Mouse (Mus musculus) spleen, adult 2 months (tissue): ENCODE measurements at regions not wholly inside any gene's neighbourhood (a gene's known extent, or its start where the extent isn't known, plus 50 kb on each side); places are given as distances from the start of the nearest gene placed in this dataset.

Experiments used
- DNase-seq, 2 experiments: peaks; one replicate each; pipeline versions ENCODE4 v3.0.0 to v3.0.0-alpha.2; 2012 to 2021; ENCODE audit warnings: low spot score in 2 of 2, low read depth in 1 of 2
- H3K27ac ChIP-seq: fragments of 200-500 bp; 2 replicates; pipeline ENCODE4 v1.5.1; 2012; ENCODE audit warnings: low read length, inconsistent platforms; ENCODE audit not compliant: insufficient read depth
- H3K27me3 ChIP-seq: fragments of 200-500 bp; 2 replicates; pipeline ENCODE4 v1.6.1; 2012; ENCODE audit warnings: mild to moderate bottlenecking, moderate library complexity, low read length, inconsistent platforms; ENCODE audit not compliant: control insufficient read depth, insufficient read depth
- H3K36me3 ChIP-seq: fragments of 200-500 bp; 2 replicates; pipeline ENCODE4 v1.6.1; 2012; ENCODE audit warnings: mild to moderate bottlenecking, low read length, inconsistent platforms; ENCODE audit not compliant: control insufficient read depth, insufficient read depth
- H3K4me1 ChIP-seq: fragments of 200-500 bp; 2 replicates; pipeline ENCODE4 v1.6.1; 2011; ENCODE audit warnings: inconsistent platforms; ENCODE audit not compliant: control insufficient read depth, insufficient read depth, insufficient read length
- H3K4me3 ChIP-seq: fragments of 200-500 bp; 2 replicates; pipeline ENCODE4 v1.5.1; 2011; ENCODE audit warnings: mild to moderate bottlenecking, inconsistent platforms; ENCODE audit not compliant: insufficient read depth, insufficient read length; ENCODE audit errors: extremely low read depth
- CTCF ChIP-seq: fragments of 200-500 bp; IDR thresholded peaks from 2 replicates; pipeline ENCODE4 v1.5.1; 2011; ENCODE audit warnings: mild to moderate bottlenecking, inconsistent platforms; ENCODE audit not compliant: insufficient read depth, insufficient read length, insufficient replicate concordance; ENCODE audit errors: extremely low read depth
- POLR2A ChIP-seq: fragments of 200-500 bp; IDR thresholded peaks from 2 replicates; pipeline ENCODE4 v1.6.1; 2011; ENCODE audit warnings: low read depth, low read length, inconsistent platforms
- WGBS: fragments of 180-500 bp; shearing (Covaris S2); methylation state at CpG from one replicate; pipeline ENCODE4 v1.1.7; 2018; 5-methylcytosine and 5-hydroxymethylcytosine counted together

GRCm38 (mm10) chr9:61119252-61119651 lies 252.9 kb upstream of the Tle3 start:
- WGBS = 59% methylated on average over 3 of the region's 3 CpGs
- DNase-seq = no peak
- TF ChIP-seq POLR2A (no peak), CTCF (no peak)
- no peak overlapping the region for H3K27ac ChIP-seq
- H3K27me3 ChIP-seq = no peaks in the 10 kb centered on the region
- H3K4me1 ChIP-seq = no peaks in the 10 kb centered on the region; the same call in 1 of the 2 replicates
- H3K4me3 ChIP-seq = no peak overlapping the region
- no peaks in the 10 kb centered on the region for H3K36me3 ChIP-seq

- Histone ChIP-seq H3K36me3 (no peaks in the 10 kb centered on the region), H3K4me1 (no peaks in the 10 kb centered on the region; the same call in 1 of the 2 replicates), H3K27ac (no peak overlapping the region), H3K4me3 (no peak overlapping the region), H3K27me3 (no peaks in the 10 kb centered on the region)
- 92% methylated on average over 3 of the region's 3 CpGs for WGBS
- TF ChIP-seq CTCF = no peak
- TF ChIP-seq POLR2A = no peak
- DNase-seq = no peak
These were observed 251.6 kb upstream of the Tle3 start for GRCm38 (mm10) chr9:61120531-61120930.

GRCm38 (mm10) chr9:61120931-61121391 lies 251.2 kb upstream of the Tle3 start:
- Histone ChIP-seq H3K27me3 (no peaks in the 10 kb centered on the region), H3K4me3 (no peak overlapping the region), H3K4me1 (no peaks in the 10 kb centered on the region; the same call in 1 of the 2 replicates), H3K36me3 (no peaks in the 10 kb centered on the region), H3K27ac (no peak overlapping the region)
- no peak for TF ChIP-seq CTCF
- DNase-seq = no peak
- 82% methylated on average over 10 of the region's 10 CpGs for WGBS

DNA sequence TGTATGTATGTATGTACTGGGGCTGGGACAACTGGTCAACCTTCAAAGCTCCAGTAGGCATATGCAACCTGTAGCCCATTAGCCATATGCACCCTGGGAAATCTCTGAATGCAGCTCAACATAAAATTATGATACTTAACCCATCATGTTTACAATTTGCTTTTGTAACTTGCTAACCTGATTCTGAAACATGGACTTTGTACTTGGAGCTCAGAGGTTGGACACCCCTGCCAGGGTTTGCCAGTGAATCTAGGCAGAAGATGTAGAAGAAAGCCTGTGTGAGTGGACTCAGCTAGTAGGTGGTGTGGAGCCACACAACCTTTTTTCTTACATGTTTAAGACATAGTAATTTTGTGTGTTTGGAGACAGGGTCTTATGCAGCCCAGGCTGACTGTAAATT lies 248.7 kb upstream of the Tle3 start:
- H3K36me3 ChIP-seq = no peaks in the 10 kb centered on the region
- H3K4me1 ChIP-seq = no peaks in the 10 kb centered on the region; the same call in 1 of the 2 replicates
- no peaks in the 10 kb centered on the region for H3K27me3 ChIP-seq
- no peak for DNase-seq
- no peak overlapping the region for H3K27ac ChIP-seq
- H3K4me3 ChIP-seq = no peak overlapping the region
- TF ChIP-seq CTCF = no peak
- no peak for TF ChIP-seq POLR2A

GRCm38 (mm10) chr9:61125769-61126168 lies 246.4 kb upstream of the Tle3 start:
- TF ChIP-seq POLR2A (no peak), CTCF (no peak)
- 21% methylated on average over 7 of the region's 7 CpGs for WGBS
- H3K27ac ChIP-seq = no peak overlapping the region
- no peak for DNase-seq
- no peaks in the 10 kb centered on the region for H3K27me3 ChIP-seq
- no peak overlapping the region for H3K4me3 ChIP-seq
- H3K36me3 ChIP-seq = no peaks in the 10 kb centered on the region
- H3K4me1 ChIP-seq = no peaks in the 10 kb centered on the region; the same call in 1 of the 2 replicates

- H3K36me3 ChIP-seq = no peaks in the 10 kb centered on the region
- H3K27ac ChIP-seq = no peak overlapping the region
- no peak overlapping the region for H3K4me3 ChIP-seq
- H3K4me1 ChIP-seq = no peaks in the 10 kb centered on the region; the same call in 1 of the 2 replicates
- DNase-seq = no peak
- H3K27me3 ChIP-seq = no peaks in the 10 kb centered on the region
- TF ChIP-seq POLR2A (no peak), CTCF (no peak)
- WGBS = 55% methylated on average over 2 of the region's 2 CpGs
These were observed 244.1 kb upstream of the Tle3 start for GRCm38 (mm10) chr9:61128077-61128476.

- no peaks in the 10 kb centered on the region for H3K27me3 ChIP-seq
- no peaks in the 10 kb centered on the region for H3K36me3 ChIP-seq
- WGBS = 83% methylated on average over 5 of the region's 5 CpGs
- DNase-seq = no peak
- no peak overlapping the region for H3K4me3 ChIP-seq
- H3K27ac ChIP-seq = no peak overlapping the region
- no peaks in the 10 kb centered on the region; the same call in 1 of the 2 replicates for H3K4me1 ChIP-seq
- TF ChIP-seq POLR2A (no peak), CTCF (no peak)
These were observed 243.0 kb upstream of the Tle3 start for GRCm38 (mm10) chr9:61129186-61129585.
